Mouse (Mus musculus) CH12.LX (cell line): Measurements from ENCODE around the gene Med25. TPM values are rescaled to one million over a fixed set of nuclear protein-coding genes. Genes with fewer than 3 reads are reported as not detected.
A peak's percentile ranks its signal among the peaks of the same experiment; 100 is the strongest.

Experiments
- DNase-seq: peaks from one replicate; pipeline ENCODE4 v3.0.0-alpha.2; 2013; ENCODE audit errors: extremely low read depth
- H3K27ac ChIP-seq: 2 replicates; pipeline ENCODE4 v1.5.1; 2012; ENCODE audit warnings: low read depth, mild to moderate bottlenecking, control low read depth, moderate library complexity; ENCODE audit not compliant: insufficient read depth
- H3K27me3 ChIP-seq: replicated peaks from 2 replicates; pipeline ENCODE3; 2012; ENCODE audit warnings: inconsistent platforms
- H3K36me3 ChIP-seq, 2 experiments: replicated peaks in 1 of 2; 2 replicates each; pipeline versions ENCODE3 to v1.6.1; 2012; ENCODE audit warnings: inconsistent platforms in 1 of 2, low read length in 1 of 2, mild to moderate bottlenecking in 1 of 2, mixed read lengths in 1 of 2, moderate library complexity in 1 of 2; ENCODE audit not compliant: control insufficient read depth in 1 of 2, insufficient read depth in 1 of 2
- H3K4me1 ChIP-seq, 2 experiments: 2 replicates each; pipeline ENCODE4 v1.6.1; 2012; ENCODE audit warnings: inconsistent platforms in 1 of 2, moderate library complexity in 1 of 2; ENCODE audit not compliant: insufficient read depth in 2 of 2, control insufficient read depth in 1 of 2
- H3K4me2 ChIP-seq: 2 replicates; pipeline ENCODE4 v1.6.1; 2012; ENCODE audit warnings: low read depth, mild to moderate bottlenecking, control low read depth; ENCODE audit not compliant: poor library complexity, insufficient read depth, severe bottlenecking
- H3K4me3 ChIP-seq, 3 experiments: fragments of 150-350 bp in 1 of 3; sonication (generic) in 1 of 3; replicated peaks in 1 of 3; 2 replicates each; pipeline versions ENCODE3 to v1.5.1; 2011 to 2012; ENCODE audit warnings: low read depth in 2 of 3, low read length in 2 of 3, mild to moderate bottlenecking in 2 of 3, moderate library complexity in 2 of 3, control low read depth in 1 of 3, improper control_type of control experiment in 1 of 3, inconsistent platforms in 1 of 3, mixed read lengths in 1 of 3; ENCODE audit not compliant: poor library complexity in 1 of 3
- H3K79me2 ChIP-seq: replicated peaks from 2 replicates; pipeline ENCODE4 v1.6.1; 2012; ENCODE audit warnings: mild to moderate bottlenecking, moderate library complexity; ENCODE audit not compliant: control insufficient read depth, poor library complexity, insufficient read depth, severe bottlenecking; ENCODE audit errors: extremely low read depth
- H3K9ac ChIP-seq: 2 replicates; pipeline ENCODE4 v1.6.1; 2012; ENCODE audit warnings: low read depth, mild to moderate bottlenecking, control low read depth, moderate library complexity; ENCODE audit not compliant: insufficient read depth
- H3K9me3 ChIP-seq: replicated peaks from 2 replicates; pipeline ENCODE3; 2012; ENCODE audit warnings: low read length, inconsistent platforms, mixed read lengths
- CHD1 ChIP-seq: IDR thresholded peaks from 2 replicates; pipeline ENCODE4 v1.6.1; 2012; ENCODE audit warnings: low read depth, low read length, improper control_type of control experiment, inconsistent platforms
- CTCF ChIP-seq, 2 experiments: IDR thresholded peaks in 1 of 2; conservative IDR thresholded peaks in 1 of 2; 2 replicates each; pipeline ENCODE4 v1.5.1; 2011 to 2012; ENCODE audit warnings: low read depth in 2 of 2, low read length in 2 of 2, improper control_type of control experiment in 1 of 2, inconsistent platforms in 1 of 2, mild to moderate bottlenecking in 1 of 2, moderate library complexity in 1 of 2
- E2F4 ChIP-seq: IDR thresholded peaks from 2 replicates; pipeline ENCODE4 v1.6.1; 2011; ENCODE audit warnings: low read depth, low read length, improper control_type of control experiment; ENCODE audit not compliant: insufficient replicate concordance
- ELF1 ChIP-seq: IDR thresholded peaks from 2 replicates; pipeline ENCODE4 v1.6.1; 2014; ENCODE audit warnings: low read depth, mild to moderate bottlenecking, inconsistent platforms, low read length, improper control_type of control experiment
- EP300 ChIP-seq: IDR thresholded peaks from 2 replicates; pipeline ENCODE4 v1.6.1; 2011; ENCODE audit warnings: low read length, improper control_type of control experiment
- HCFC1 ChIP-seq: IDR thresholded peaks from 2 replicates; pipeline ENCODE4 v1.6.1; 2012; ENCODE audit warnings: low read depth, mild to moderate bottlenecking, inconsistent platforms, low read length, improper control_type of control experiment
- JUND ChIP-seq: conservative IDR thresholded peaks from 2 replicates; pipeline ENCODE4 v1.6.1; 2011; ENCODE audit warnings: low read depth, low read length, improper control_type of control experiment
- MAX ChIP-seq: IDR thresholded peaks from 2 replicates; pipeline ENCODE4 v1.6.1; 2011; ENCODE audit warnings: low read length, improper control_type of control experiment
- MYC ChIP-seq: IDR thresholded peaks from 2 replicates; pipeline ENCODE4 v1.6.1; 2011; ENCODE audit warnings: low read depth, mild to moderate bottlenecking, improper control_type of control experiment, low read length
- PAX5 ChIP-seq: IDR thresholded peaks from 2 replicates; pipeline ENCODE4 v1.6.1; 2012; ENCODE audit warnings: low read length, inconsistent platforms, mixed read lengths
- RCOR1 ChIP-seq: conservative IDR thresholded peaks from 2 replicates; pipeline ENCODE4 v1.6.1; 2012; ENCODE audit warnings: low read depth, mild to moderate bottlenecking, inconsistent platforms, low read length, improper control_type of control experiment
- SIN3A ChIP-seq: IDR thresholded peaks from 2 replicates; pipeline ENCODE4 v1.6.1; 2012; ENCODE audit warnings: low read length, improper control_type of control experiment, inconsistent platforms
- SMC3 ChIP-seq: IDR thresholded peaks from 2 replicates; pipeline ENCODE4 v1.6.1; 2011; ENCODE audit warnings: low read depth, low read length, improper control_type of control experiment
- TBP ChIP-seq: conservative IDR thresholded peaks from 2 replicates; pipeline ENCODE4 v1.6.1; 2011; ENCODE audit warnings: low read depth, low read length, improper control_type of control experiment
- UBTF ChIP-seq: IDR thresholded peaks from 2 replicates; pipeline ENCODE4 v1.6.1; 2012; ENCODE audit warnings: low read depth, mild to moderate bottlenecking, inconsistent platforms, low read length, improper control_type of control experiment, moderate library complexity
- USF1 ChIP-seq: IDR thresholded peaks from 2 replicates; pipeline ENCODE4 v1.6.1; 2014; ENCODE audit warnings: low read depth, mild to moderate bottlenecking, inconsistent platforms, low read length, improper control_type of control experiment
- USF2 ChIP-seq: conservative IDR thresholded peaks from 2 replicates; pipeline ENCODE4 v1.6.1; 2011; ENCODE audit warnings: low read depth, low read length, improper control_type of control experiment
- ZNF384 ChIP-seq: IDR thresholded peaks from 2 replicates; pipeline ENCODE4 v1.6.1; 2012; ENCODE audit warnings: low read depth, low read length, improper control_type of control experiment, inconsistent platforms
- dilution Hi-C: fragments of 300-500 bp; cut with MboI; formaldehyde crosslinking; loops from 2 replicates; pipeline ENCODE4 v1.14.3; 2020; ENCODE audit warnings: low sequenced_read_pairs; ENCODE audit not compliant: extremely low pct_unique_long_range_greater_than_20kb, extremely low pct_ligation_motif_present
- in situ Hi-C: fragments of 300-500 bp; cut with MboI; formaldehyde crosslinking; loops from 3 replicates; pipeline ENCODE4 v1.14.3; 2019; ENCODE audit warnings: low sequenced_read_pairs, low pct_ligation_motif_present, low pct_unique_long_range_greater_than_20kb, mixed read lengths
- polyA plus RNA-seq: library from polyadenylated mRNA; unstranded; fragments of >175 nt; gene quantifications from 2 replicates; pipeline ENCODE4 v1.2.1, GENCODE M21; 2012; ENCODE audit warnings: low read depth; ENCODE audit not compliant: insufficient read length
- total RNA-seq, 2 experiments: library from RNA; depleted of rRNA; stranded (reverse); fragments of 300-350 nt in 1 of 2; fragments of >200 nt in 1 of 2; gene quantifications; 2 replicates each; pipeline ENCODE4 v1.2.3; 2012 to 2014

Med25 gene
- total and polyA plus RNA-seq, 3 experiments = 18.4 to 67.4 (median 56.7) TPM

- TF ChIP-seq ELF1 = peak; percentile 85
- no peak for TF ChIP-seq E2F4
- no peak for TF ChIP-seq RCOR1
- peak; percentile 61 for TF ChIP-seq SIN3A
- TF ChIP-seq CHD1 = no peak
- TF ChIP-seq ZNF384 = no peak
- peak; percentile 77 for TF ChIP-seq UBTF
- no peak for TF ChIP-seq SMC3
- TF ChIP-seq PAX5 = no peak
- peak; percentile 69 for TF ChIP-seq HCFC1
- no peak for TF ChIP-seq EP300
- TF ChIP-seq USF1 = no peak
- no peak for TF ChIP-seq JUND
- TF ChIP-seq MYC = no peak
- peak; percentile 52; the same call in 1 of the 2 replicates for TF ChIP-seq MAX
- no peak for TF ChIP-seq CTCF (conservative IDR thresholded peaks at IDR 0.05 in 1 of 2, IDR thresholded peaks at IDR 0.05 in 1 of 2; ENCODE audit: low read depth in 2 of 2, low read length in 2 of 2)
- TF ChIP-seq TBP = 0 out of 2 replicates have a peak, but pooled peaks have one; percentile 35
Observed at GRCm38 (mm10) chr7:44854356-44855031, 38.0 kb downstream of the Med25 start (continued).

- Histone ChIP-seq H3K4me3 (peak overlapping the region; percentile 66 to 72 (median 67)), H3K36me3 (peaks cover 8 to 27% of the 10 kb centered on the region in 2 experiments), H3K27me3 (no peaks in the 10 kb centered on the region), H3K9me3 (no peaks in the 10 kb centered on the region), H3K4me2 (peak overlapping the region; percentile 48), H3K9ac (peak overlapping the region; percentile 72), H3K4me1 (peaks cover 18 to 57% of the 10 kb centered on the region in 2 experiments), H3K79me2 (peaks cover 21% of the 10 kb centered on the region), H3K27ac (peak overlapping the region; percentile 91)
- no peak for DNase-seq
- TF ChIP-seq ELF1 = no peak
- peak; percentile 55 for TF ChIP-seq USF2
- peak; percentile 65 for TF ChIP-seq USF1
- in situ Hi-C loops (loop anchor here (10.0 kb wide), 1 partner anchor 101 kb away; no protein-coding TSS in a partner anchor), dilution Hi-C loops (no loop called here)
Observed at GRCm38 (mm10) chr7:44853596-44854355, 38.7 kb downstream of the Med25 start.
